Mouse (Mus musculus): ENCODE data around the gene Msantd2. TPM values are rescaled to one million over a fixed set of nuclear protein-coding genes. Genes with fewer than 3 reads are reported as not detected.
A peak's percentile ranks its signal among the peaks of the same experiment; 100 is the strongest.

The Msantd2 gene
- polyA plus RNA-seq, 1 experiment from 2014 or later = 26.9 TPM

- H3K9ac ChIP-seq = no peak overlapping the region
- no peaks in the 10 kb centered on the region for H3K4me1 ChIP-seq
- no peaks in the 10 kb centered on the region for H3K27me3 ChIP-seq
- no peak overlapping the region for H3K27ac ChIP-seq
- 93% methylated on average over 2 of the region's 2 CpGs for whole genome bisulfite sequencing
- H3K9me3 ChIP-seq = no peaks in the 10 kb centered on the region
- no peaks in the 10 kb centered on the region for H3K36me3 ChIP-seq
- no peak overlapping the region for H3K4me3 ChIP-seq
- no peak overlapping the region for H3K4me2 ChIP-seq
- no peak for ATAC-seq (ENCODE audit: borderline replicate concordance, extremely low read depth, low FRiP score, low TSS enrichment)
Measured at GRCm38 (mm10) chr9:37560617-37561016, 71.5 kb downstream of the Msantd2 start.

DNA sequence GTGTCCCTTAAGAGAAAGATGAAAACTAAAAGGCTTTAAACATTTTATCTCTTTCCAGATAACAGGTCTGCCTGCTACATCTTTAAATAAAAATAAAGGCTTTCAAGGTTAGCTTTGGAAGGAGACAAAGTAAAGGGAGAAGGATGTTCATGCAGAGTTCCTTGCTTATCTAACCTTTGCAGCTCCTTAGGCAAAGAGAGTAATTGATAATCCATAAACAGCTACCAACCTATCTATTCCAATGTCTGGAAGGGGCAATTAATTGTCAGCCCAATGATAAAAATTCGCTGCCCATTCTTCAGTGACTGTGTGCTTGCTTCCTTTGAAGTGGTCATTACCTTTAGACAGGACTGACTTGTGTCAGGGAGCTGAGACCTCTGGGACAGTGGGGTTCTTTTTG lies 74.7 kb downstream of the Msantd2 start:
- Histone ChIP-seq H3K4me3 (no peak overlapping the region), H3K36me3 (no peaks in the 10 kb centered on the region), H3K27me3 (no peaks in the 10 kb centered on the region), H3K27ac (no peak overlapping the region), H3K4me2 (no peak overlapping the region), H3K9me3 (no peaks in the 10 kb centered on the region), H3K4me1 (peaks cover 14% of the 10 kb centered on the region), H3K9ac (no peak overlapping the region)
- ATAC-seq (ENCODE audit: borderline replicate concordance, extremely low read depth, low FRiP score, low TSS enrichment) = no peak
- WGBS = 29% methylated on average over 1 of the region's 1 CpGs

DNA sequence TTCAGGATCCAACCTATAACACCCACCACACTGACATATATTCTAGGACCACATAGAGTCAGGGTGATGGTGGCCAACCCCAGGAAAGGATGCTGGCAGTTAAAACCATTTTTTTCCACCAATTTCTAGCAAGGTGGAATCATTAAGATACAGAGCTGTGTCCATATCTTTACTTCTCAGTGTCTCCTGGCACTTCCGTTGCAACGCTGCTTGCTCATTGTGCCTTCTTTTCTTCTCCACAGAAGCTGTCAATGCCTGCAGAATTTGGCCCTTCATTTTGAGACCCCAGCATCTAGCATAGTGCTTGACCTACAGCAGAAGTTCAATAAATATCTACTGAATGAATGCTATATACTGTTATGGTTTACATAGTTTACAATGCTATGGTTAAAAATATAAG lies 77.9 kb downstream of the Msantd2 start:
- no peaks in the 10 kb centered on the region for H3K9me3 ChIP-seq
- WGBS = 87% methylated on average over 2 of the region's 2 CpGs
- no peak overlapping the region for H3K4me2 ChIP-seq
- H3K36me3 ChIP-seq = no peaks in the 10 kb centered on the region
- no peak overlapping the region for H3K27ac ChIP-seq
- no peaks in the 10 kb centered on the region for H3K27me3 ChIP-seq
- ATAC-seq (ENCODE audit: borderline replicate concordance, extremely low read depth, low FRiP score, low TSS enrichment) = no peak
- H3K9ac ChIP-seq = no peak overlapping the region
- no peak overlapping the region for H3K4me3 ChIP-seq
- peaks cover 21% of the 10 kb centered on the region for H3K4me1 ChIP-seq

GRCm38 (mm10) chr9:37567454-37567853 lies 78.3 kb downstream of the Msantd2 start:
- Histone ChIP-seq H3K4me3 (no peak overlapping the region), H3K4me1 (peaks cover 21% of the 10 kb centered on the region), H3K9ac (no peak overlapping the region), H3K27ac (peak overlapping the region; percentile 59; the same call in 1 of the 2 replicates), H3K9me3 (no peaks in the 10 kb centered on the region), H3K27me3 (no peaks in the 10 kb centered on the region), H3K4me2 (peak overlapping the region; percentile 47), H3K36me3 (no peaks in the 10 kb centered on the region)
- ATAC-seq (ENCODE audit: borderline replicate concordance, extremely low read depth, low FRiP score, low TSS enrichment) = no peak
- WGBS = 46% methylated on average over 5 of the region's 5 CpGs

DNA sequence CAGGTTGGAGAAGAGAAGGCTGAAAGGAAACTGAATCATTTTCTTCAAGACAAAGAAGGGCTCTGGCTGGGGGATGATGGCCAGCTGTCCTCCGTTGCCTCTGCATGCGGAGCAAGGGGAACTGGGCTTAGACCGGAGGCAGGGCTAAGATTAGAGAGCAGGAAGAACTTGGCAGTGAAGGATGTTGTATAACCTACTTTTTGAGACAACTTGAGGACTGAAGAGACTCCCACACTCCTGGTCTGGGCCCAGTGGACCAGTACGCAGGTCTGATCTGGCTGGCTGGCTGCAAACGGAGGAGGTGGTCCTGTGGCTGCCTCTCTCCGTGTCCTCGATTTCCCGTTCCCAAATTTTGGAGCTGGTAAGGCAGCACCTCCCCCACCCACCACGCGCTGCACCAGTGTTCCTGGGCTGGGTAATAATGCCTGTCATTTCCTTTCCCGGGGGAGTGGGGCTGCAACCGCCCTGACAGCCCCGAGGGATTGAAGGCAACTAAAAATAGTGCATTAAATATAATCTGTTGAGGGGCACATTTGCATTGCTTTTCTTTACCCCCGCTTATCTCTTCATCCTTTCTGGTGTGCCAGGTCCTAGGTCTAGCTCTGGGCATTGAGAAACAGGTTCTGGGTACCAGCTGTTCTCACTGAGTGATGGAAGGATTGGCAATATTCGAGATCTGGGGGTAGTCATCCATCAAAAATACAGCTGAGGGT lies 78.9 kb downstream of the Msantd2 start:
- H3K9me3 ChIP-seq = no peaks in the 10 kb centered on the region
- H3K27ac ChIP-seq = peak overlapping the region; percentile 59
- 26% methylated on average over 15 of the region's 15 CpGs for WGBS
- peak; percentile 63; the same call in 1 of the 2 replicates for ATAC-seq (ENCODE audit: borderline replicate concordance, extremely low read depth, low FRiP score, low TSS enrichment)
- H3K4me2 ChIP-seq = peak overlapping the region; percentile 47
- H3K27me3 ChIP-seq = no peaks in the 10 kb centered on the region
- no peak overlapping the region for H3K4me3 ChIP-seq
- H3K36me3 ChIP-seq = no peaks in the 10 kb centered on the region
- H3K9ac ChIP-seq = no peak overlapping the region
- H3K4me1 ChIP-seq = peaks cover 21% of the 10 kb centered on the region

- Histone ChIP-seq H3K4me3 (no peak overlapping the region), H3K27me3 (no peaks in the 10 kb centered on the region), H3K27ac (peak overlapping the region; percentile 59), H3K4me2 (peak overlapping the region; percentile 47), H3K9ac (no peak overlapping the region), H3K9me3 (no peaks in the 10 kb centered on the region), H3K36me3 (no peaks in the 10 kb centered on the region), H3K4me1 (peaks cover 21% of the 10 kb centered on the region)
- WGBS = 26% methylated on average over 4 of the region's 4 CpGs
- 0 out of 2 replicates have a peak, but pooled peaks have one; percentile 28 for ATAC-seq (ENCODE audit: borderline replicate concordance, extremely low read depth, low FRiP score, low TSS enrichment)
Measured at GRCm38 (mm10) chr9:37568605-37569214, 79.6 kb downstream of the Msantd2 start.

DNA sequence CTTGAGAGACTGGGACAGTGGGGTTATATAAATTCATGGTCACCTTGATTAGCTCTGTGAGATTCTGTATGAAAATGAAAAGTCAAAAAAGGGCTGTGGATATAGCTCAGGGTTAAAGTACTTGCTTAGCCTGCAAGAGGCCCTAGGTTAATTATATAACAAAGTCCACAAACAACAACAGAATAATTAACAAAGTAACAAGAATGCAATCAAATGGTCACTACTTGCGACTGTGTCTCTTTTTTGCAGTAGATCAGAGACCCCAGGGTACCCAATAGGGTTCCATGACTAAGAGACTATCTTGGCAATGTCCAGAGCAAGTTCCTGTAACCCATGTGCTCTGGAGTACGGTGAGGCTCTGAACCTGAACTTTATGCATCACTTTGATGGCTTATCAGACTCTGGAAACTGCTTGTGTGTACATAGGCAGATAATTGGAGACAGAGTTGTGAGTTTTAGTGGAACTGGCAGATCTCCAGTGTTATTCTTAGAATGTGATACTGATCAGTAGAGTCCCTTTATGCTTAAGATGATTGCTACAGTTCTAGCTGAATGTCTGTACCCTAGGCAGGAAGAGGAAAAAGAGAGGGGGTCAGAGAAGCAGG lies 80.2 kb downstream of the Msantd2 start:
- Histone ChIP-seq H3K9me3 (no peaks in the 10 kb centered on the region), H3K27me3 (no peaks in the 10 kb centered on the region), H3K4me3 (no peak overlapping the region), H3K27ac (no peak overlapping the region), H3K36me3 (no peaks in the 10 kb centered on the region), H3K4me2 (no peak overlapping the region), H3K9ac (no peak overlapping the region), H3K4me1 (peaks cover 21% of the 10 kb centered on the region)
- WGBS = 47% methylated on average over 2 of the region's 2 CpGs
- no peak for ATAC-seq (ENCODE audit: borderline replicate concordance, extremely low read depth, low FRiP score, low TSS enrichment)

GRCm38 (mm10) chr9:37572204-37572876 lies 83.2 kb downstream of the Msantd2 start:
- WGBS = 38% methylated on average over 3 of the region's 3 CpGs
- H3K4me3 ChIP-seq = no peak overlapping the region
- no peaks in the 10 kb centered on the region for H3K27me3 ChIP-seq
- H3K4me2 ChIP-seq = no peak overlapping the region
- no peak overlapping the region for H3K9ac ChIP-seq
- ATAC-seq (ENCODE audit: borderline replicate concordance, extremely low read depth, low FRiP score, low TSS enrichment) = no peak
- no peaks in the 10 kb centered on the region for H3K9me3 ChIP-seq
- peaks cover 21% of the 10 kb centered on the region for H3K4me1 ChIP-seq
- no peak overlapping the region for H3K27ac ChIP-seq
- H3K36me3 ChIP-seq = no peaks in the 10 kb centered on the region

Other genes with a start within 250 kb of the Msantd2 start
- 1.1 and 1.6 TPM in 2 replicates for gene Slc37a2, start 233.6 kb upstream of the Msantd2 start, polyA plus RNA-seq (2015; fragmentation: Nextera tagmentation; extraction: Ambion mirVana)
- 9.0 and 9.3 TPM in 2 replicates for gene Ccdc15, start 140.9 kb upstream of the Msantd2 start, polyA plus RNA-seq (2015; fragmentation: Nextera tagmentation; extraction: Ambion mirVana)
- 0.11 and 0.14 TPM in 2 replicates for gene Hepacam, start 122.0 kb upstream of the Msantd2 start, polyA plus RNA-seq (2015; fragmentation: Nextera tagmentation; extraction: Ambion mirVana)
- gene Robo4, start 87.4 kb upstream of the Msantd2 start, polyA plus RNA-seq (2015; fragmentation: Nextera tagmentation; extraction: Ambion mirVana) = 20.6 and 23.7 TPM in 2 replicates
- gene Robo3, start 56.1 kb upstream of the Msantd2 start, polyA plus RNA-seq (2015; fragmentation: Nextera tagmentation; extraction: Ambion mirVana) = 0.18 and 0.21 TPM in 2 replicates
- gene Esam, start 38.8 kb downstream of the Msantd2 start, polyA plus RNA-seq (2015; fragmentation: Nextera tagmentation; extraction: Ambion mirVana) = 167 and 178 TPM in 2 replicates
- gene Vsig2, start 49.9 kb downstream of the Msantd2 start, polyA plus RNA-seq (2015; fragmentation: Nextera tagmentation; extraction: Ambion mirVana) = 26.5 and 33.3 TPM in 2 replicates
- 7.0 and 8.1 TPM in 2 replicates for gene Nrgn, start 63.6 kb downstream of the Msantd2 start, polyA plus RNA-seq (2015; fragmentation: Nextera tagmentation; extraction: Ambion mirVana)
- gene Siae, start 66.4 kb downstream of the Msantd2 start, polyA plus RNA-seq (2015; fragmentation: Nextera tagmentation; extraction: Ambion mirVana) = 11.6 and 13.0 TPM in 2 replicates
- 8.2 and 8.4 TPM in 2 replicates for gene Spa17, start 124.4 kb downstream of the Msantd2 start, polyA plus RNA-seq (2015; fragmentation: Nextera tagmentation; extraction: Ambion mirVana)
- 128 and 134 TPM in 2 replicates for gene Tbrg1, start 168.0 kb downstream of the Msantd2 start, polyA plus RNA-seq (2015; fragmentation: Nextera tagmentation; extraction: Ambion mirVana)
- gene Panx3, start 179.9 kb downstream of the Msantd2 start, polyA plus RNA-seq (2015; fragmentation: Nextera tagmentation; extraction: Ambion mirVana) = 0.07 TPM in 1 of 2 replicates, not detected in the other
- gene Olfr160, start 226.9 kb downstream of the Msantd2 start, polyA plus RNA-seq (2015; fragmentation: Nextera tagmentation; extraction: Ambion mirVana) = not detected in 2 replicates